Mouse (Mus musculus) liver, embryonic 13.5 days (tissue): ENCODE data around the gene Dppa5a. TPM values are rescaled to one million over a fixed set of nuclear protein-coding genes. Genes with fewer than 3 reads are reported as not detected.

Source experiments
- ATAC-seq: fragments of 200-750 bp; cut with Nextera tagmentation; 2 replicates; pipeline ENCODE4 v1.8.0; 2017; ENCODE audit warnings: low read depth, mild to moderate bottlenecking, moderate number of reproducible peaks, moderate library complexity
- DNase-seq: peaks from one replicate; pipeline ENCODE4 v3.0.0; 2022
- H3K27ac ChIP-seq: fragments of 300-500 bp; sonication (generic); 2 replicates; pipeline ENCODE4 v1.5.1; 2015; ENCODE audit warnings: moderate library complexity, mild to moderate bottlenecking, inconsistent platforms
- H3K27me3 ChIP-seq: fragments of 300-500 bp; sonication (generic); 2 replicates; pipeline ENCODE4 v1.6.1; 2015; ENCODE audit warnings: mild to moderate bottlenecking, inconsistent platforms
- H3K36me3 ChIP-seq: fragments of 300-500 bp; sonication (generic); 2 replicates; pipeline ENCODE4 v1.6.1; 2015; ENCODE audit warnings: mild to moderate bottlenecking, inconsistent platforms
- H3K4me1 ChIP-seq: fragments of 300-500 bp; sonication (generic); replicated peaks from 2 replicates; pipeline ENCODE4 v1.6.1; 2015; ENCODE audit warnings: inconsistent platforms
- H3K4me2 ChIP-seq: fragments of 300-500 bp; sonication (generic); 2 replicates; pipeline ENCODE4 v1.6.1; 2015; ENCODE audit warnings: inconsistent platforms, mild to moderate bottlenecking, moderate library complexity
- H3K4me3 ChIP-seq: fragments of 300-500 bp; sonication (generic); replicated peaks from 2 replicates; pipeline ENCODE4 v1.5.1; 2015; ENCODE audit warnings: mild to moderate bottlenecking, inconsistent platforms
- H3K9ac ChIP-seq: fragments of 300-500 bp; sonication (generic); 2 replicates; pipeline ENCODE4 v1.6.1; 2015; ENCODE audit warnings: mild to moderate bottlenecking, inconsistent platforms
- H3K9me3 ChIP-seq: fragments of 300-500 bp; sonication (generic); replicated peaks from 2 replicates; pipeline ENCODE4 v1.6.1; 2016; ENCODE audit warnings: inconsistent platforms
- WGBS: fragments of 180-500 bp; shearing (Covaris S2); methylation state at CpG from one replicate; pipeline ENCODE4 v1.1.7; 2015; ENCODE audit not compliant: insufficient replicate concordance; 5-methylcytosine and 5-hydroxymethylcytosine counted together
- polyA plus RNA-seq: library from polyadenylated mRNA; unstranded; fragments of >200 nt; fragmentation: Nextera tagmentation; extraction: Ambion mirVana; gene quantifications from 2 replicates; pipeline ENCODE4 v1.2.1, GENCODE M21; 2015

Gene Dppa5a
- polyA plus RNA-seq, 1 experiment from 2014 or later: not detected

DNA sequence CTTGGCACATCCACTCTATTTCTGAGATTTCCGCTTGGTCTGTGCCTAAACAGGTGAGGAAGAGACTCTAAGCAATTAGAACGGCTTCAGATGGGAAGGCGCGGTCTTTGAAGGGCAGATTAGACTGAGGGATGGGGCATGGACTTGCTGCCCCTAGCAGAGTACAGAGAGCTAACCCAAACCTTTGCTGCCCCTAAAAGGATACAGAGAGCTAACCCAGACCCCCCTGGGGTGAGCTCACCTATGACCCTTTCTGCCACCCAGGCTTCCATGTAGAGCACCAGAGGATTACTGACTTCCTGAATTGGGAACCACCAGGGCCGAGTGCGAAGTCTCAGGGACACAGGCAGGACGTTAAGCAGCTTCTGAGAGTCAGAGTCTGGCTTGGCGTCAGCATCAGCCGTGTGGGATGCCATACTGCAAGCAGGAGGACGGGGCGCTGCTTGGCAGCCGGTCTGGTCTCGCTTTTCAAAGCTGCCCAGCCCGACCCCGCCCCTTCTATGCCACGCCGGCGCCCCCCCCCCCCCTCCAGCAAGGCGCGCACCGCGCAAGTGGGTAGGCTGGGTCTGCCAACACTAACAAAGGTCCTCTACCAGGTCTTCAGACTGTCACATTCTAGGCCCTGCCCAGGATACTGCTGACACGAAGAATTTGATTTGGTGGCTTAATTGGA, 10.3 kb upstream of the Dppa5a start, which contains the start of gene Ooep:
Ooep (minus strand) TSS at position 613 of the 673 bp plus-strand sequence.
- H3K4me3 ChIP-seq: no peak within 1 kb of the TSS; the same call in 1 of the 2 replicates
- peak within 1 kb of the TSS; percentile 43 for H3K4me2 ChIP-seq
- no peaks in the 10 kb centered on the region for H3K36me3 ChIP-seq
- WGBS: 6% methylated on average over 23 of the region's 23 CpGs
- no peak for ATAC-seq
- no peaks in the 10 kb centered on the region for H3K4me1 ChIP-seq
- H3K9ac ChIP-seq: no peak within 1 kb of the TSS
- peaks cover 29% of the 10 kb centered on the region for H3K27me3 ChIP-seq
- DNase-seq: no peak
- no peaks in the 10 kb centered on the region for H3K9me3 ChIP-seq
- H3K27ac ChIP-seq: no peak within 1 kb of the TSS

DNA sequence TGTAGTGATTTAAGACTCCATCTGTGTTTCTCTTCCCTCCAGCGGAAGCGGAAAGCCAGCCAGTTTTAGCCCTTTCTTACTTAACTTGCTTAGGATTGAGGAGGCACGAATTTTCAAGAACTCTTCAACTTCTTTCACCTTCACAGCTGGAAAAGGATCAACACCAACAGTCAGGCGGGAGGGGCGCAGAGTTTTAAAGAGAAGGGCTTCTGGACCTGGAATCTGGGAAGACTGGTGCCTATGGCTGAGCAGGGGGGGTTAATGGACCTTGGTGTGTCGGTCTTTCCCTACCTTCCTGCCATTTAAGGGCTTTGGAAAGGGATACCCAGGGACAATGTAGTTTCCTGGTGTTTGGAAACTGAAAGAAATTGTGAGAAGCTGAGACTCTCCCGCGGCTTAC, 9.6 kb upstream of the Dppa5a start:
- H3K27me3 ChIP-seq: peaks cover 29% of the 10 kb centered on the region
- no peak overlapping the region for H3K27ac ChIP-seq
- no peak overlapping the region for H3K4me2 ChIP-seq
- H3K4me1 ChIP-seq: no peaks in the 10 kb centered on the region
- no peaks in the 10 kb centered on the region for H3K9me3 ChIP-seq
- H3K36me3 ChIP-seq: no peaks in the 10 kb centered on the region
- 40% methylated on average over 8 of the region's 8 CpGs for WGBS
- H3K9ac ChIP-seq: no peak overlapping the region
- ATAC-seq (no peak), DNase-seq (no peak)
- H3K4me3 ChIP-seq: no peak overlapping the region

DNA sequence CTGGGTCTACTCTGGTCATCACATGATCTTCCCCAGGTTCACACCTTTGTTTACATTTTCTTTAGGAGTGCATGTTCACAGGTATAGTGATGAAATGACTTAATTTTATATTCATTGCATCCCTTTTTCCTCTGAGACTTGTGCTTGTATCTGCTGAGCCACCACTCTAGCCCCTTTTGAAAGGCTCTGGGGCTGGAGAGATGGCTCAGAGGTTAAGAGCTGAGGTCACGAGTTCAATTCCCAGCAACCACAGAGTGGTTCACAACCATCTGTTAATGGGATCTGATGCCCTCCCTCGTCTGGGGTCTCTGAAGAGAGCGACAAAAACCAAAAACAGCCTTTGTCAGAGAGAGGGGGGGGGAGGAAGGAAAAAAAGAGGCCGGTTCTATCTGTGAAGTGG, 7.5 kb upstream of the Dppa5a start:
- no peak for DNase-seq
- Histone ChIP-seq H3K27ac (no peak overlapping the region), H3K4me2 (no peak overlapping the region), H3K4me3 (no peak overlapping the region), H3K9ac (no peak overlapping the region), H3K4me1 (no peaks in the 10 kb centered on the region), H3K36me3 (no peaks in the 10 kb centered on the region), H3K9me3 (no peaks in the 10 kb centered on the region), H3K27me3 (peaks cover 29% of the 10 kb centered on the region)
- no peak for ATAC-seq
- WGBS: 63% methylated on average over 4 of the region's 4 CpGs

DNA sequence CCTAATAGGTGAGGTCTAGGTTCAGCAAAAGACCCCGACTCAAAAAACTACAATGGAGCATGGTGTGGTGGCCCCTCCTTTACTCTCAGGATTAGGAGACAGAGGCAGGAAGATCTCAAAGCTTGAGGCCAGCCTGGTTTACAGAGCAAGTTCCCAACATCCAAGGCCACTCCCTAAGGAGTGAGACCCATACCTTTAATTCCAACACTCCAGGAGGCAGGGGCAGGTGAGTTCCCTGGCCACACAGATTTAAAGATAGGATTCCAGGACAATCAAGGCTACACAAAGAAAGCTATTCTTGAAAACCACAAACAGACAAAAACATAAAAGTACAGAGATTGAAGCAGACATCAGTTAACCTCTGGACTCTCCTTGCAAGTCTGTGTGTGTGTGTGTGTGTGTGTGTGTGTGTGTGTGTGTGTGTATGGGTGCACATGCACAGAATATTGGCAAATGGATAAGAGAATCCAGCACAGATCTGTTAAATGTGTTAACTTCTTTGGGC, 7.0 kb upstream of the Dppa5a start:
- no peaks in the 10 kb centered on the region for H3K9me3 ChIP-seq
- no peak overlapping the region for H3K4me2 ChIP-seq
- DNase-seq: no peak
- H3K4me3 ChIP-seq: no peak overlapping the region
- no peak overlapping the region for H3K27ac ChIP-seq
- no peaks in the 10 kb centered on the region for H3K4me1 ChIP-seq
- no peak overlapping the region for H3K9ac ChIP-seq
- H3K36me3 ChIP-seq: no peaks in the 10 kb centered on the region
- no peak for ATAC-seq
- H3K27me3 ChIP-seq: peaks cover 27% of the 10 kb centered on the region
- 48% methylated on average over 1 of the region's 1 CpGs for whole genome bisulfite sequencing

DNA sequence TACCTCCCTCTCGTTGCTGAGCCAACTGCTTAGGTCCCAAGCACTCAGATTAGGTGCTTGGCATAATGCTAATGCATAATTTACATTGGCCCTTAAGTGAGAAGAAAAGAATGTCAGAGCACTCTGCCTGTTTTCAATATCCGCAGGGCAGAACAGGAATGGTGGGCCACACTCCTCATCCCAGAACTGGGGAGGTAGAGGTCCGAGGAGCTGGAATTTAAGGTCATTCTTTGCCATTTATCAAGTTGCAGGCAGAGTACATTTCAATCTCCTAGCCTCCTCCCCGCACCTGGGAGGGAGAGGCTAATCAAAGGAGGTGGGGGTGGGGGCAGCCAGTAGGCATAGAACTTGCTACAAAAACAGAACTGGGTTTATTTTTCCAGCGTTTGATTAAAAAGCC, 6.4 kb upstream of the Dppa5a start:
- no peak for DNase-seq
- Histone ChIP-seq H3K27ac (no peak overlapping the region), H3K4me3 (no peak overlapping the region), H3K27me3 (peaks cover 22% of the 10 kb centered on the region), H3K36me3 (no peaks in the 10 kb centered on the region), H3K4me2 (no peak overlapping the region), H3K9me3 (no peaks in the 10 kb centered on the region), H3K4me1 (no peaks in the 10 kb centered on the region), H3K9ac (no peak overlapping the region)
- WGBS: 45% methylated on average over 5 of the region's 5 CpGs
- ATAC-seq: no peak

DNA sequence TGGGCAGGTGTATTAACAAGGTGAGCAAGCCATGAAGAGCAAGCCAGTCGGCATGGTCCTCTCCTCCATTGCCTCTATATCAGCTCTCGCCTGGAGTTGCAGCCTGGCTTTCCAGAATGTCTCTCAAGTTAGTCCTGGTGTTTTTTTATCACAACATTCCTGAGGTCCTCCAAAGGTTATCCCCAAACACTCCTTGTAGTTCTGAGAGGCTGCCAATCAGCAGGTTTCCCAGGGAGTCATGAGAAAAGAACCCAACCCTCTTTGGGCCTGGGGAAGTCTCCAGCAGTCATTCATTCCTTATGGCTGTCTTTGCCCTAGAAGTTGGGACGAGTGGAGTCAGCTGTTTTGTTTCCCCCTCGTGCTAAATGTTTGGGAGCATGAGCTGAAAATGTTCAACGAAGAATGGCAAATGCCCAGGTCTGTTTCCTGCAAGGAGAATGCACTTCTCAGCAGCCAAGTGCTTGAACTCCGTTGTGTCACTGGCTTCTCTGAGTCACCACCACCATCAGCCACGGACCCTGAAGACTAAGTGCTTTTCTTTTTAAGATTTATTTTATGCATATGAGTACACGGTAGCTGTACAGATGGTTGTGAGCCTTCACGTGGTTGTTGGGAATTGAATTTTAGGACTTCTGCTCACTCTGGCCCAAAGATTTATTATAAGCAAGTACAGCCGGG, 5.0 kb upstream of the Dppa5a start:
- 61% methylated on average over 10 of the region's 10 CpGs for WGBS
- Histone ChIP-seq H3K36me3 (no peaks in the 10 kb centered on the region), H3K27me3 (peaks cover 9% of the 10 kb centered on the region), H3K27ac (no peak overlapping the region), H3K4me2 (no peak overlapping the region), H3K9ac (no peak overlapping the region), H3K4me3 (no peak overlapping the region), H3K4me1 (no peaks in the 10 kb centered on the region), H3K9me3 (no peaks in the 10 kb centered on the region)
- no peak for ATAC-seq
- DNase-seq: no peak

DNA sequence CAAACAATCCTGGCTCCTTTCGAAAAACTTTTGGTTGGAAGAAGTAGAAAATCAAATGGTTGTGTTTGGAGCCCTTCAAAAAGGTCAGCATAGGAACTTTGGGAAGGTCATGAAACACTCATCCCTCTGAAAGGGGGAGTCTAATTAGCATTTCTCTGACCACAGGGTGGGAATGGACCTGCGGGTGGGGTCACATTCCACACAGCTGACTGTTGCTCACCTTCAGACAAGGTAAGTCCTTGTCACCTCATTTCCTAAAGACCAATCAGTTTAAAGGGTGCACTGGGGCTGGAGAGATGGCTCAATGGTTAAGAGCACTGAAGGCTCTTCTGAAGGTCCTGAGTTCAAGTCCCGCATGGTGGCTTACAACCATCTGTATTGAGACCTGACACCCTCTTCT, 3.5 kb upstream of the Dppa5a start:
- no peak for DNase-seq
- 68% methylated on average over 3 of the region's 3 CpGs for WGBS
- no peak overlapping the region for H3K9ac ChIP-seq
- ATAC-seq: no peak
- H3K4me2 ChIP-seq: no peak overlapping the region
- no peaks in the 10 kb centered on the region for H3K9me3 ChIP-seq
- H3K4me3 ChIP-seq: no peak overlapping the region
- H3K27me3 ChIP-seq: peaks cover 3% of the 10 kb centered on the region; the same call in 1 of the 2 replicates
- H3K36me3 ChIP-seq: no peaks in the 10 kb centered on the region
- no peaks in the 10 kb centered on the region for H3K4me1 ChIP-seq
- no peak overlapping the region for H3K27ac ChIP-seq

DNA sequence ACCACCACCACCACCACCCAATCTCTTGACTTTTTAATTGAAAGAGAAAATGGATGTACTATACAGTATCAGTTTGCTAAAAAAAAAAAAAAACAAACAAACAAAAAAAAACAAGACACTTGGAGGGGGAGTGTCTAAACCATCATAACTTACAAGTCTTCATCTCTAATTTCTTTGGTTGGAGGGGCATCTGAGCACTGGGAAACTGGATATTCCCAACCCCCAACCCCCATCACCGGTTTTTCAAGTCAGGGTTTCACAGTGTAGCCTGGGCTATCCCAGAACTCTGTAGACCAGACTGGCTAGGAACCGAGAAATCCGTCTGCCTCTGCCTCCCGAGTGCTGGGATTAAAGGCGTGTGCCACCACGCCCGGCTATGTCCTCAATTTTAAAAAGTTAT, 1.8 kb upstream of the Dppa5a start:
- Histone ChIP-seq H3K27ac (no peak overlapping the region), H3K9ac (no peak overlapping the region), H3K4me2 (no peak overlapping the region), H3K27me3 (no peaks in the 10 kb centered on the region), H3K9me3 (no peaks in the 10 kb centered on the region), H3K36me3 (no peaks in the 10 kb centered on the region), H3K4me1 (no peaks in the 10 kb centered on the region), H3K4me3 (no peak overlapping the region)
- ATAC-seq: no peak
- 73% methylated on average over 7 of the region's 7 CpGs for WGBS
- no peak for DNase-seq

DNA sequence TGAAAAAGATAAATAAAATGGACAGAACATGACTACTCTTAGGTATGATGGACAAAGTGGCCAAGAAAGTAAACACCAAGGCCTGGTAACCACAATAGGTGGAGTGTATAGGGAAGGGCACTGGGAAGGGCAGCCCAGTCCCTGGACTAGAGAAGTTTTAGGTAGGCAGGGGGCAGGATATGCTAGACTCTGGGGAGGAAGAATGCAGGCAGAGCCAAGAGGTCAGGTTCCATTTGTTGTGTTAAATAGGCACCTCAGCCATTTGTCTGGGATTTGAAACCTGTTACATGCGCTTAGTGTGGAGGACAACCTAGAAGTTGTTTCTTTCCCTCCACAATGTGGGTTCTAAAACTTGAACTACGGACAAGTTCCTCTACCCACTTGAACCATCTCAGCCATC, 1.4 kb upstream of the Dppa5a start:
- H3K27ac ChIP-seq: no peak overlapping the region
- DNase-seq: no peak
- no peak overlapping the region for H3K4me3 ChIP-seq
- no peaks in the 10 kb centered on the region for H3K4me1 ChIP-seq
- no peak overlapping the region for H3K4me2 ChIP-seq
- H3K36me3 ChIP-seq: no peaks in the 10 kb centered on the region
- H3K9me3 ChIP-seq: no peaks in the 10 kb centered on the region
- H3K9ac ChIP-seq: no peak overlapping the region
- 73% methylated on average over 2 of the region's 2 CpGs for WGBS
- ATAC-seq: no peak
- H3K27me3 ChIP-seq: no peaks in the 10 kb centered on the region

DNA sequence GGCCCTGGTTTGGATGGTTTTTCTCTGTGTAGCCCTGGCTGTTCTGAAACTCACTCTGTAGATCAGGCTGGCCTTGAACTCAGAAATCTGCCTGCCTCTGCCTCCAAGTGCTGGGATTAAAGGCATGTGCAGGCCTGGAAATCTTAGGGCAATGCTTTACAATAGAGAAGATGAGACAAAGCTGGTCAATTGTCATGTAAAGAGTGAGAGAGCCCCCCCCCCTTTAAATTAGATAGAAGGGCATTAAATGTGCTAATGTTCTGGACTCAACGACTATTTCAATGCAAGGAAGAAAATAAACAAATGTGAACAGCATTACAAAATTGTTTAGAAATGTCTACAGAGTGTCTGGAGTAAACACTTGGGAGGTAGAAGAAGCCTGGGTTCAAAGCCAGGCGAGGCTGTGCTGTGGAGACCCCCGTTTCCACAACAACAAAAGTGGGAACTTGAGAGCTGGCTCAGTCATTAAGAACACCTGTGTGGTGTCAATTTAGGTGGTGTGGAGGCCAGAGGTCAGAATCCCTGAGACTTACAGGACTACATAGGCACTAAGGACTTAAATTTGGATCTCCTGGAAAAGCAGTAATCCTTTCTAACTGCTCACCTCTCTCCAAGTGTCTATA, 805 bp upstream of the Dppa5a start:
- H3K9me3 ChIP-seq: no peaks in the 10 kb centered on the region
- no peak overlapping the region for H3K27ac ChIP-seq
- ATAC-seq (no peak), DNase-seq (no peak)
- no peaks in the 10 kb centered on the region for H3K36me3 ChIP-seq
- H3K4me1 ChIP-seq: no peaks in the 10 kb centered on the region
- H3K4me2 ChIP-seq: no peak overlapping the region
- 45% methylated on average over 3 of the region's 3 CpGs for WGBS
- H3K4me3 ChIP-seq: no peak overlapping the region
- H3K27me3 ChIP-seq: no peaks in the 10 kb centered on the region
- H3K9ac ChIP-seq: no peak overlapping the region

DNA sequence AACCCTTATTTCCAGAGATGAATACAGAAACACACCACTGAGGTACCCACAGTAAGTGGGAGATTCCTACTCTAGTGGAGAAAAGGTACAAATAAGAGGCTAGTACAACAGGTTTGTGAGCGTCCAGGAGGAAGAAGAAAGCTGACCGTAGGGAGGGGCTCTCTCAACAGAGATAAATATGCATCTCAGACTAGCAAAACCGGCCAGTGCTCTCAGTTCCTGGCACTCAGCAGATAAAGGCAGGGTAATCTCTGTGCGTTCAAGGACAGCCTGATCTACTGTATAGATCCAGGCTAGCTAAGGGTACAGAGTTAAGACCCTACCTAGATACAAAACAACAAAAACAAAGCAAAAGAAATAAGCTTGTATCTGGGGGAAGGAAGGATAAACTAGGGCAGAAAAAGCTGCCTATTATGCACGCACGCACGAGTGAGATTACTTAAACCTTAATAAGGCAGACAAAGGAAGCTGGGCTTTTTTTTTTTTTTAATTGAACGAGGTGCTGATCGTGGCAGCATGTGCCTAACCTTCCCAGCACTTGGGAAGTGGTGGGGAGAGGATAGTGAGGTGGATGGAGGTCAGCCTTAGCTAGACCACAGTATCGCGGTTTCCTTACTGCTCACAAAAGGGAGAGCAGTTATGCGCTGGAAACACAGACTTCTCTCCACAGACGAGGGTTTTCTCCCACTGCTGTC, 2.0 kb downstream of the Dppa5a start:
- Histone ChIP-seq H3K4me2 (no peak overlapping the region), H3K27me3 (no peaks in the 10 kb centered on the region), H3K9me3 (no peaks in the 10 kb centered on the region), H3K27ac (no peak overlapping the region), H3K9ac (no peak overlapping the region), H3K36me3 (no peaks in the 10 kb centered on the region), H3K4me1 (no peaks in the 10 kb centered on the region), H3K4me3 (no peak overlapping the region)
- 38% methylated on average over 13 of the region's 13 CpGs for WGBS
- ATAC-seq: no peak
- DNase-seq: no peak
